Mouse (Mus musculus) MEL (cell line): ENCODE results near the gene Fam160b1. TPM values are rescaled to one million over a fixed set of nuclear protein-coding genes. Genes with fewer than 3 reads are reported as not detected.

Experiments used
- DNase-seq: peaks from one replicate; pipeline ENCODE4 v3.0.0; 2011; ENCODE audit warnings: low read depth, low spot score
- H3K27ac ChIP-seq: 2 replicates; pipeline ENCODE4 v1.5.1; 2012; ENCODE audit warnings: low read depth, mild to moderate bottlenecking, control low read depth, low read length, moderate library complexity; ENCODE audit not compliant: control insufficient read depth
- H3K27me3 ChIP-seq, 2 experiments: fragments of 150-350 bp in 1 of 2; sonication (generic) in 1 of 2; 2 replicates each; pipeline ENCODE4 v1.6.1; 2012; ENCODE audit warnings: low read length in 2 of 2, mild to moderate bottlenecking in 2 of 2, improper control_type of control experiment in 1 of 2, moderate library complexity in 1 of 2; ENCODE audit not compliant: insufficient read depth in 2 of 2, control insufficient read depth in 1 of 2
- H3K36me3 ChIP-seq, 2 experiments: 2 replicates each; pipeline ENCODE4 v1.6.1; 2012 to 2014; ENCODE audit warnings: low read length in 2 of 2, improper control_type of control experiment in 1 of 2, inconsistent platforms in 1 of 2, mild to moderate bottlenecking in 1 of 2; ENCODE audit not compliant: insufficient read depth in 2 of 2, control insufficient read depth in 1 of 2
- H3K4me1 ChIP-seq, 2 experiments: fragments of 150-350 bp in 1 of 2; sonication (generic) in 1 of 2; 2 replicates each; pipeline ENCODE4 v1.6.1; 2012; ENCODE audit warnings: low read length in 2 of 2, improper control_type of control experiment in 1 of 2, mild to moderate bottlenecking in 1 of 2; ENCODE audit not compliant: insufficient read depth in 2 of 2, control insufficient read depth in 1 of 2
- H3K4me3 ChIP-seq, 2 experiments: fragments of 150-350 bp in 1 of 2; sonication (generic) in 1 of 2; 2 replicates each; pipeline ENCODE4 v1.5.1; 2012; ENCODE audit warnings: low read depth in 2 of 2, low read length in 2 of 2, mild to moderate bottlenecking in 2 of 2, moderate library complexity in 2 of 2, control low read depth in 1 of 2, improper control_type of control experiment in 1 of 2; ENCODE audit not compliant: control insufficient read depth in 1 of 2, insufficient read depth in 1 of 2
- H3K79me2 ChIP-seq: 2 replicates; pipeline ENCODE4 v1.6.1; 2012; ENCODE audit warnings: mild to moderate bottlenecking, low read length, moderate library complexity; ENCODE audit not compliant: control insufficient read depth, poor library complexity, insufficient read depth
- H3K9ac ChIP-seq: 2 replicates; pipeline ENCODE4 v1.6.1; 2012; ENCODE audit warnings: low read depth, mild to moderate bottlenecking, control low read depth, low read length, moderate library complexity; ENCODE audit not compliant: control insufficient read depth, poor library complexity, severe bottlenecking
- H3K9me3 ChIP-seq: fragments of 150-350 bp; sonication (generic); replicated peaks from 2 replicates; pipeline ENCODE4 v1.6.1; 2012; ENCODE audit warnings: mild to moderate bottlenecking, low read length, improper control_type of control experiment, moderate library complexity; ENCODE audit not compliant: insufficient read depth
- BHLHE40 ChIP-seq: IDR thresholded peaks from 2 replicates; pipeline ENCODE4 v1.6.1; 2012; ENCODE audit warnings: low read depth, mild to moderate bottlenecking, inconsistent platforms, low read length, improper control_type of control experiment, borderline replicate concordance
- CHD2 ChIP-seq: IDR thresholded peaks from 2 replicates; pipeline ENCODE4 v1.6.1; 2011; ENCODE audit warnings: low read length, improper control_type of control experiment
- CTCF ChIP-seq, 3 experiments: IDR thresholded peaks in 2 of 3; conservative IDR thresholded peaks in 1 of 3; 2 replicates each; pipeline ENCODE4 v1.5.1; 2011 to 2012; ENCODE audit warnings: low read length in 3 of 3, low read depth in 2 of 3, mild to moderate bottlenecking in 2 of 3, improper control_type of control experiment in 1 of 3, inconsistent platforms in 1 of 3, mixed read lengths in 1 of 3, moderate library complexity in 1 of 3; ENCODE audit not compliant: control insufficient read depth in 1 of 3, insufficient read depth in 1 of 3, poor library complexity in 1 of 3, severe bottlenecking in 1 of 3
- ELF1 ChIP-seq: IDR thresholded peaks from 2 replicates; pipeline ENCODE4 v1.6.1; 2014; ENCODE audit warnings: low read depth, mild to moderate bottlenecking, inconsistent platforms, low read length, improper control_type of control experiment, moderate library complexity
- ETS1 ChIP-seq: IDR thresholded peaks from 2 replicates; pipeline ENCODE4 v1.6.1; 2012; ENCODE audit warnings: low read depth, mild to moderate bottlenecking, inconsistent platforms, low read length, improper control_type of control experiment, moderate library complexity
- GABPA ChIP-seq: IDR thresholded peaks from 2 replicates; pipeline ENCODE4 v1.6.1; 2012; ENCODE audit warnings: low read depth, mild to moderate bottlenecking, inconsistent platforms, low read length, improper control_type of control experiment, moderate library complexity
- JUND ChIP-seq: IDR thresholded peaks from 2 replicates; pipeline ENCODE4 v1.6.1; 2011; ENCODE audit warnings: low read depth, mild to moderate bottlenecking, improper control_type of control experiment, low read length
- KAT2A ChIP-seq: conservative IDR thresholded peaks from 2 replicates; pipeline ENCODE4 v1.6.1; 2012; ENCODE audit warnings: low read depth, low read length, improper control_type of control experiment, inconsistent platforms
- MAX ChIP-seq: IDR thresholded peaks from 2 replicates; pipeline ENCODE4 v1.6.1; 2011; ENCODE audit warnings: low read length, improper control_type of control experiment
- MAZ ChIP-seq: IDR thresholded peaks from 2 replicates; pipeline ENCODE4 v1.6.1; 2012; ENCODE audit warnings: low read depth, mild to moderate bottlenecking, inconsistent platforms, low read length, improper control_type of control experiment
- MEF2A ChIP-seq: IDR thresholded peaks from 2 replicates; pipeline ENCODE4 v1.6.1; 2014; ENCODE audit warnings: low read depth, mild to moderate bottlenecking, inconsistent platforms, low read length, improper control_type of control experiment; ENCODE audit not compliant: poor library complexity, insufficient replicate concordance, severe bottlenecking; ENCODE audit errors: extremely low read depth
- MXI1 ChIP-seq: IDR thresholded peaks from 2 replicates; pipeline ENCODE4 v1.6.1; 2011; ENCODE audit warnings: mild to moderate bottlenecking, low read depth, low read length, improper control_type of control experiment
- MYB ChIP-seq: IDR thresholded peaks from 2 replicates; pipeline ENCODE4 v1.6.1; 2011; ENCODE audit warnings: mild to moderate bottlenecking, low read depth, low read length, improper control_type of control experiment
- NELFE ChIP-seq: IDR thresholded peaks from 2 replicates; pipeline ENCODE4 v1.6.1; 2011; ENCODE audit warnings: low read depth, low read length, improper control_type of control experiment
- NRF1 ChIP-seq: IDR thresholded peaks from 2 replicates; pipeline ENCODE4 v1.6.1; 2014; ENCODE audit warnings: low read depth, mild to moderate bottlenecking, inconsistent platforms, low read length, improper control_type of control experiment, moderate library complexity; ENCODE audit not compliant: poor library complexity, insufficient read depth, severe bottlenecking
- POLR2A ChIP-seq, 2 experiments: IDR thresholded peaks; 2 replicates each; pipeline ENCODE4 v1.6.1; 2011 to 2012; ENCODE audit warnings: low read length in 2 of 2, mild to moderate bottlenecking in 2 of 2, control low read depth in 1 of 2, improper control_type of control experiment in 1 of 2, low read depth in 1 of 2, moderate library complexity in 1 of 2; ENCODE audit not compliant: control insufficient read depth in 1 of 2, insufficient read depth in 1 of 2, poor library complexity in 1 of 2
- POLR2AphosphoS2 ChIP-seq: IDR thresholded peaks from 2 replicates; pipeline ENCODE4 v1.6.1; 2011; ENCODE audit warnings: low read length, improper control_type of control experiment
- POLR2AphosphoS5 ChIP-seq: IDR thresholded peaks from 2 replicates; pipeline ENCODE4 v1.6.1; 2012; ENCODE audit warnings: low read depth, borderline replicate concordance, mild to moderate bottlenecking, inconsistent platforms, low read length, moderate library complexity, mixed read lengths
- RAD21 ChIP-seq: IDR thresholded peaks from 2 replicates; pipeline ENCODE4 v1.6.1; 2011; ENCODE audit warnings: mild to moderate bottlenecking, low read depth, low read length, improper control_type of control experiment
- RCOR1 ChIP-seq: IDR thresholded peaks from 2 replicates; pipeline ENCODE4 v1.6.1; 2012; ENCODE audit warnings: low read depth, mild to moderate bottlenecking, inconsistent platforms, low read length, improper control_type of control experiment
- SIN3A ChIP-seq: IDR thresholded peaks from 2 replicates; pipeline ENCODE4 v1.6.1; 2012; ENCODE audit warnings: low read length, improper control_type of control experiment, inconsistent platforms
- SMC3 ChIP-seq: IDR thresholded peaks from 2 replicates; pipeline ENCODE4 v1.6.1; 2011; ENCODE audit warnings: low read depth, low read length, improper control_type of control experiment
- TBP ChIP-seq: IDR thresholded peaks from 2 replicates; pipeline ENCODE4 v1.8.0; 2011; ENCODE audit warnings: low read depth, low read length, improper control_type of control experiment
- UBTF ChIP-seq: IDR thresholded peaks from 2 replicates; pipeline ENCODE4 v1.6.1; 2012; ENCODE audit warnings: low read depth, mild to moderate bottlenecking, inconsistent platforms, low read length, improper control_type of control experiment, moderate library complexity, borderline replicate concordance; ENCODE audit not compliant: insufficient read depth
- USF1 ChIP-seq: IDR thresholded peaks from 2 replicates; pipeline ENCODE4 v1.6.1; 2014; ENCODE audit warnings: low read depth, mild to moderate bottlenecking, inconsistent platforms, low read length, improper control_type of control experiment, moderate library complexity
- USF2 ChIP-seq, 2 experiments: IDR thresholded peaks; 2 replicates each; pipeline ENCODE4 v1.6.1; 2011 to 2012; ENCODE audit warnings: improper control_type of control experiment in 2 of 2, low read length in 2 of 2, borderline replicate concordance in 1 of 2, inconsistent platforms in 1 of 2, low read depth in 1 of 2, mild to moderate bottlenecking in 1 of 2; ENCODE audit not compliant: insufficient read depth in 1 of 2
- ZKSCAN1 ChIP-seq: IDR thresholded peaks from 2 replicates; pipeline ENCODE4 v1.6.1; 2012; ENCODE audit warnings: low read depth, mild to moderate bottlenecking, inconsistent platforms, low read length, improper control_type of control experiment, moderate library complexity
- ZMIZ1 ChIP-seq: IDR thresholded peaks from 2 replicates; pipeline ENCODE4 v1.6.1; 2012; ENCODE audit warnings: low read depth, mild to moderate bottlenecking, inconsistent platforms, low read length, improper control_type of control experiment, moderate library complexity
- ZNF384 ChIP-seq: IDR thresholded peaks from 2 replicates; pipeline ENCODE4 v1.6.1; 2012; ENCODE audit warnings: low read depth, mild to moderate bottlenecking, inconsistent platforms, low read length, improper control_type of control experiment
- polyA plus RNA-seq, 2 experiments: library from polyadenylated mRNA; stranded (reverse) in 1 of 2; unstranded in 1 of 2; fragments of >175 nt in 1 of 2; fragments of >200 nt in 1 of 2; gene quantifications; 2 replicates each; pipeline versions ENCODE4 v1.2.1 to v1.2.4; 2012; ENCODE audit warnings: low replicate concordance in 2 of 2, low read depth in 1 of 2; ENCODE audit not compliant: insufficient read length in 2 of 2, insufficient read depth in 1 of 2, missing spikeins in 1 of 2
- total RNA-seq: library from RNA; depleted of rRNA; stranded (reverse); fragments of 300-350 nt; gene quantifications from 2 replicates; pipeline ENCODE4 v1.2.3, GENCODE M21; 2012

The Fam160b1 gene
- total and polyA plus RNA-seq, 3 experiments = 8.6 to 28.3 (median 19.0) TPM

- no peak overlapping the region for H3K27ac ChIP-seq
- TF ChIP-seq RCOR1 (no peak), USF1 (no peak), RAD21 (no peak), CTCF (IDR thresholded peaks at IDR 0.05 in 2 of 3, conservative IDR thresholded peaks at IDR 0.05 in 1 of 3; ENCODE audit: control insufficient read depth in 1 of 3, insufficient read depth in 1 of 3, low read depth in 2 of 3, low read length in 3 of 3, poor library complexity in 1 of 3, severe bottlenecking in 1 of 3) (no peak), POLR2AphosphoS2 (no peak), USF2 (IDR thresholded peaks at IDR 0.05; ENCODE audit: borderline replicate concordance in 1 of 2, insufficient read depth in 1 of 2, low read depth in 1 of 2, low read length in 2 of 2) (no peak), NRF1 (no peak), ELF1 (no peak), ZKSCAN1 (no peak), NELFE (no peak), GABPA (no peak), JUND (no peak), TBP (no peak), MAZ (no peak), ZMIZ1 (no peak), CHD2 (no peak)
Measured at GRCm38 (mm10) chr19:57391545-57391944, 31.1 kb downstream of the Fam160b1 start.

GRCm38 (mm10) chr19:57393357-57393957, 33.0 kb downstream of the Fam160b1 start:
- no peaks in the 10 kb centered on the region for H3K9me3 ChIP-seq
- peak overlapping the region; percentile 82 for H3K27ac ChIP-seq
- H3K79me2 ChIP-seq = no peaks in the 10 kb centered on the region
- peak overlapping the region; percentile 19 to 53 for H3K4me3 ChIP-seq
- H3K36me3 ChIP-seq = peaks cover 5 to 40% of the 10 kb centered on the region in 2 experiments
- DNase-seq = peak; percentile 91
- peak overlapping the region; percentile 66 for H3K9ac ChIP-seq
- H3K4me1 ChIP-seq = peaks cover 36 to 43% of the 10 kb centered on the region in 2 experiments
- no peaks in the 10 kb centered on the region for H3K27me3 ChIP-seq
- TF ChIP-seq ETS1 (peak; percentile 67; the same call in 1 of the 2 replicates), KAT2A (no peak), UBTF (no peak), CHD2 (peak; percentile 29; the same call in 1 of the 2 replicates), MEF2A (no peak), MYB (peak; percentile 61), MXI1 (peak; percentile 98), POLR2A (IDR thresholded peaks at IDR 0.05; ENCODE audit: control insufficient read depth in 1 of 2, insufficient read depth in 1 of 2, low read depth in 1 of 2, low read length in 2 of 2, poor library complexity in 1 of 2) (peak in 1 of 2 experiments; percentile 84; a peak in 2 of 4 replicates), USF1 (peak; percentile 60; the same call in 1 of the 2 replicates), GABPA (no peak), SIN3A (peak; percentile 70; the same call in 1 of the 2 replicates), MAX (peak; percentile 98), SMC3 (no peak), NRF1 (0 out of 2 replicates have a peak, but pooled peaks have one; percentile 13), BHLHE40 (0 out of 2 replicates have a peak, but pooled peaks have one; percentile 44), TBP (peak; percentile 84), USF2 (IDR thresholded peaks at IDR 0.05; ENCODE audit: borderline replicate concordance in 1 of 2, insufficient read depth in 1 of 2, low read depth in 1 of 2, low read length in 2 of 2) (no peak), ZKSCAN1 (no peak), POLR2AphosphoS5 (no peak), ZNF384 (no peak), ZMIZ1 (peak; percentile 73; the same call in 1 of the 2 replicates)

More at GRCm38 (mm10) chr19:57391545-57391944, 31.1 kb downstream of the Fam160b1 start:
- Histone ChIP-seq H3K9me3 (no peaks in the 10 kb centered on the region), H3K36me3 (peaks cover 5 to 34% of the 10 kb centered on the region in 2 experiments), H3K4me1 (peaks cover 30 to 34% of the 10 kb centered on the region in 2 experiments), H3K27me3 (no peaks in the 10 kb centered on the region), H3K4me3 (no peak overlapping the region), H3K9ac (no peak overlapping the region), H3K79me2 (no peaks in the 10 kb centered on the region)
- no peak for DNase-seq
